Mouse (Mus musculus) embryonic facial prominence, embryonic 10.5 days (tissue): ENCODE data around the gene Wrb. TPM values are rescaled to one million over a fixed set of nuclear protein-coding genes. Genes with fewer than 3 reads are reported as not detected.

Source experiments
- DNase-seq: peaks from one replicate; pipeline ENCODE4 v3.0.0-alpha.2; 2017; ENCODE audit warnings: low spot score
- H3K27ac ChIP-seq: fragments of 300-500 bp; sonication (generic); replicated peaks from 2 replicates; pipeline ENCODE4 v1.5.1; 2016; ENCODE audit warnings: mild to moderate bottlenecking
- H3K27me3 ChIP-seq: fragments of 300-500 bp; sonication (generic); replicated peaks from 2 replicates; pipeline ENCODE4 v1.6.1; 2016; ENCODE audit warnings: low read depth, mild to moderate bottlenecking; ENCODE audit not compliant: poor library complexity, severe bottlenecking
- H3K36me3 ChIP-seq: fragments of 300-500 bp; sonication (generic); replicated peaks from 2 replicates; pipeline ENCODE4 v1.6.1; 2016; ENCODE audit warnings: mild to moderate bottlenecking, moderate library complexity
- H3K4me1 ChIP-seq: fragments of 300-500 bp; sonication (generic); 2 replicates; pipeline ENCODE4 v1.6.1; 2016
- H3K4me3 ChIP-seq: fragments of 300-500 bp; sonication (generic); 2 replicates; pipeline ENCODE4 v1.5.1; 2016; ENCODE audit warnings: mild to moderate bottlenecking, moderate library complexity
- H3K9me3 ChIP-seq: fragments of 300-500 bp; sonication (generic); 2 replicates; pipeline ENCODE4 v1.6.1; 2016; ENCODE audit warnings: mild to moderate bottlenecking
- WGBS: fragments of 180-500 bp; shearing (Covaris S2); methylation state at CpG from one replicate; pipeline ENCODE4 v1.1.7; 2016; 5-methylcytosine and 5-hydroxymethylcytosine counted together
- polyA plus RNA-seq: library from polyadenylated mRNA; unstranded; fragments of >200 nt; fragmentation: Nextera tagmentation; extraction: Ambion mirVana; gene quantifications from 2 replicates; pipeline ENCODE4 v1.2.1, GENCODE M21; 2016

The Wrb gene
- polyA plus RNA-seq, 1 experiment from 2014 or later = 86.2 TPM

GRCm38 (mm10) chr16:96201485-96202232, 56.5 kb downstream of the Wrb start:
- Histone ChIP-seq H3K27me3 (peaks cover 11% of the 10 kb centered on the region; the same call in 1 of the 2 replicates), H3K4me1 (peaks cover 19% of the 10 kb centered on the region), H3K9me3 (no peaks in the 10 kb centered on the region), H3K4me3 (no peak overlapping the region), H3K27ac (no peak overlapping the region), H3K36me3 (no peaks in the 10 kb centered on the region)
- DNase-seq = no peak
- 75% methylated on average over 11 of the region's 11 CpGs for WGBS

Other genes starting within 250 kb of the Wrb start
- gene Psmg1, start 154.4 kb upstream of the Wrb start, polyA plus RNA-seq = 115 and 122 TPM in 2 replicates
- gene Brwd1, start 62.9 kb upstream of the Wrb start, polyA plus RNA-seq = 127 and 130 TPM in 2 replicates
- gene Hmgn1, start 17.7 kb upstream of the Wrb start, polyA plus RNA-seq = 895 and 901 TPM in 2 replicates
- gene Lca5l, start 46.9 kb downstream of the Wrb start, polyA plus RNA-seq = 0.80 and 0.85 TPM in 2 replicates
- 1.5 and 1.7 TPM in 2 replicates for gene Sh3bgr, start 55.0 kb downstream of the Wrb start, polyA plus RNA-seq
- 0.24 and 0.32 TPM in 2 replicates for gene B3galt5, start 90.4 kb downstream of the Wrb start, polyA plus RNA-seq